Mouse (Mus musculus) stomach, postnatal 0 days (tissue): Measurements from ENCODE around the gene Zfp871. TPM values are rescaled to one million over a fixed set of nuclear protein-coding genes. Genes with fewer than 3 reads are reported as not detected.

ENCODE experiments used
- ATAC-seq: fragments of 200-750 bp; cut with Nextera tagmentation; 2 replicates; pipeline ENCODE4 v1.8.0; 2017; ENCODE audit not compliant: low FRiP score, low TSS enrichment
- DNase-seq: peaks from one replicate; pipeline ENCODE4 v3.0.0-alpha.2; 2016; ENCODE audit warnings: low spot score
- H3K27ac ChIP-seq: fragments of 300-500 bp; sonication (generic); replicated peaks from 2 replicates; pipeline ENCODE4 v1.5.1; 2014; ENCODE audit warnings: mild to moderate bottlenecking, control low read depth
- H3K27me3 ChIP-seq: fragments of 300-500 bp; sonication (generic); 2 replicates; pipeline ENCODE4 v1.6.1; 2014; ENCODE audit warnings: low read length; ENCODE audit not compliant: control insufficient read depth, insufficient read depth
- H3K36me3 ChIP-seq: fragments of 300-500 bp; sonication (generic); 2 replicates; pipeline ENCODE4 v1.6.1; 2014; ENCODE audit warnings: low read length, mixed read lengths; ENCODE audit not compliant: control insufficient read depth, insufficient read depth
- H3K4me1 ChIP-seq: fragments of 300-500 bp; sonication (generic); replicated peaks from 2 replicates; pipeline ENCODE4 v1.6.1; 2014; ENCODE audit warnings: antibody characterized with exemption; ENCODE audit not compliant: control insufficient read depth, insufficient read depth
- H3K4me2 ChIP-seq: fragments of 300-500 bp; sonication (generic); replicated peaks from 2 replicates; pipeline ENCODE4 v1.6.1; 2014; ENCODE audit warnings: low read depth, mild to moderate bottlenecking, control low read depth, moderate library complexity
- H3K4me3 ChIP-seq: fragments of 300-500 bp; sonication (generic); 2 replicates; pipeline ENCODE4 v1.5.1; 2014; ENCODE audit warnings: low read depth, low read length, control low read depth
- H3K9ac ChIP-seq: fragments of 300-500 bp; sonication (generic); 2 replicates; pipeline ENCODE4 v1.6.1; 2014; ENCODE audit warnings: mild to moderate bottlenecking, low read length, control low read depth, mixed read lengths
- H3K9me3 ChIP-seq: fragments of 300-500 bp; sonication (generic); 2 replicates; pipeline ENCODE4 v1.6.1; 2016; ENCODE audit warnings: low read length; ENCODE audit not compliant: control insufficient read depth
- CTCF ChIP-seq: IDR thresholded peaks from 2 replicates; pipeline ENCODE4 v1.5.1; 2016; ENCODE audit warnings: antibody characterized with exemption, low read depth, mild to moderate bottlenecking, moderate library complexity
- EP300 ChIP-seq: optimal IDR thresholded peaks from 2 replicates; pipeline ENCODE3; 2016; ENCODE audit warnings: antibody characterized with exemption
- WGBS: fragments of 180-500 bp; shearing (Covaris S2); extraction: QIAGEN DNeasy Blood & Tissue Kit; methylation state at CpG from one replicate; pipeline ENCODE4 v1.1.7; 2014; 5-methylcytosine and 5-hydroxymethylcytosine counted together
- polyA plus RNA-seq: library from polyadenylated mRNA; unstranded; fragments of >200 nt; fragmentation: Nextera tagmentation; extraction: Ambion mirVana; gene quantifications from 2 replicates; pipeline ENCODE4 v1.2.1, GENCODE M21; 2015

Zfp871 gene
- polyA plus RNA-seq, 1 experiment from 2014 or later = 13.0 TPM

- H3K4me3 ChIP-seq = no peak overlapping the region
- no peak overlapping the region for H3K4me2 ChIP-seq
- WGBS = 35% methylated on average over 1 of the region's 1 CpGs
- no peak for DNase-seq
- no peaks in the 10 kb centered on the region for H3K9me3 ChIP-seq
- H3K36me3 ChIP-seq = no peaks in the 10 kb centered on the region
- no peak overlapping the region for H3K9ac ChIP-seq
- H3K4me1 ChIP-seq = no peaks in the 10 kb centered on the region
- H3K27me3 ChIP-seq = no peaks in the 10 kb centered on the region
- H3K27ac ChIP-seq = no peak overlapping the region
- no peak for ATAC-seq
- TF ChIP-seq CTCF = no peak
- no peak for TF ChIP-seq EP300
Observed at GRCm38 (mm10) chr17:32810648-32811047, 22.6 kb upstream of the Zfp871 start.

GRCm38 (mm10) chr17:32809544-32810374 lies 21.7 kb upstream of the Zfp871 start, which contains the start of gene Zfp811:
Gene Zfp811 (minus strand): TSS chr17:32809931.
- no peaks in the 10 kb centered on the region for H3K9me3 ChIP-seq
- no peaks in the 10 kb centered on the region for H3K27me3 ChIP-seq
- WGBS = 2% methylated on average over 17 of the region's 17 CpGs
- peak; percentile 21 for DNase-seq
- peak within 1 kb of the TSS; percentile 33 for H3K4me3 ChIP-seq
- no peaks in the 10 kb centered on the region for H3K36me3 ChIP-seq
- H3K4me2 ChIP-seq = peak within 1 kb of the TSS; percentile 48
- peak; percentile 78 for ATAC-seq
- H3K27ac ChIP-seq = no peak within 1 kb of the TSS; the same call in 1 of the 2 replicates
- H3K4me1 ChIP-seq = no peaks in the 10 kb centered on the region
- TF ChIP-seq CTCF (no peak), EP300 (no peak)
- peak within 1 kb of the TSS; percentile 35; the same call in 1 of the 2 replicates for H3K9ac ChIP-seq

DNA sequence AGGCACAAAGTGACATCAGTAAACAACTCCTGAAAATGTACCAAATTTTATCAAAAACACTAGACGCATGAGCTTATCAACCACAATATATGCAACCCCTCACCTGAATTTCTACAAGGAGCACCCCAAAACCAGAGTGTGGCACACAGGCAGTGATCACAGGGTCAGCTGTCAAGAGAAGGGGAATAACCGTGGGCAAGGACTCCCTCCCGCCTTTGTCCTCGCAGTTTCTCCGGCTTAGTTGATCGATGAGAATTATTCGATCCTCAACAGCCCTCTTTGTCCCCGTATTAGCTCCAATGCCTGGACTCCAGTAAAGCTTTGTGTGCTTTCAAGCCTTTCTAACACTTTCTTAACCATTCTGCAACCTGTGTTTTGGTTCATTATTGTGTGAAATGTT lies 20.8 kb upstream of the Zfp871 start:
- WGBS = 4% methylated on average over 8 of the region's 8 CpGs
- no peak overlapping the region for H3K9ac ChIP-seq
- no peak overlapping the region for H3K27ac ChIP-seq

DNA sequence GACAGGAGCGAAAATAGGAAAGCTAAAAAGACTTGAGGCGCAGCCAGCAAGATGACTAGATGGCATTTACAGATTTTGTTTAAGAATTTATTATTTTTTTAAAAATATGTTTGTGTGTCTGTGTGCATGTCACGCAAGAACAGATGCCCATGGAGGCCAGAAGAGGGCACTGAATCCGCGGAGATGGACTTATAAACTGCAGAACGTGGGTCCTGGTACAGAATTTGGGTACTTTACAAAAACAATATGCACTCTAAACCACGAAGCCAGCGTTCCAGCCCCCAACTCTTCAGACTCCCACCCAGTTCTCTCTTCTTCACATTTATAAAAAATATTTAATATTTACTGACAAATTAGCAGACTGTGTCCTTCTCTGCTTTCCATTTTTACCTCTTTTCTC lies 1.2 kb upstream of the Zfp871 start:
- no peaks in the 10 kb centered on the region for H3K9me3 ChIP-seq
- no peak overlapping the region for H3K4me3 ChIP-seq
- H3K9ac ChIP-seq = no peak overlapping the region
- WGBS = 70% methylated on average over 8 of the region's 8 CpGs
- H3K27ac ChIP-seq = no peak overlapping the region
- no peaks in the 10 kb centered on the region for H3K36me3 ChIP-seq
- no peak overlapping the region for H3K4me2 ChIP-seq
- no peak for ATAC-seq
- DNase-seq = no peak
- TF ChIP-seq EP300 = no peak
- peak; percentile 16; the same call in 1 of the 2 replicates for TF ChIP-seq CTCF
- no peaks in the 10 kb centered on the region; the same call in 1 of the 2 replicates for H3K4me1 ChIP-seq
- no peaks in the 10 kb centered on the region for H3K27me3 ChIP-seq

More for the DNA sequence above, 20.8 kb upstream of the Zfp871 start:
- ATAC-seq (no peak), DNase-seq (no peak)
- peak overlapping the region; percentile 33 for H3K4me3 ChIP-seq
- no peaks in the 10 kb centered on the region for H3K27me3 ChIP-seq
- peak overlapping the region; percentile 48 for H3K4me2 ChIP-seq
- H3K4me1 ChIP-seq = no peaks in the 10 kb centered on the region
- H3K36me3 ChIP-seq = no peaks in the 10 kb centered on the region
- no peaks in the 10 kb centered on the region for H3K9me3 ChIP-seq
- no peak for TF ChIP-seq CTCF
- TF ChIP-seq EP300 = no peak

DNA sequence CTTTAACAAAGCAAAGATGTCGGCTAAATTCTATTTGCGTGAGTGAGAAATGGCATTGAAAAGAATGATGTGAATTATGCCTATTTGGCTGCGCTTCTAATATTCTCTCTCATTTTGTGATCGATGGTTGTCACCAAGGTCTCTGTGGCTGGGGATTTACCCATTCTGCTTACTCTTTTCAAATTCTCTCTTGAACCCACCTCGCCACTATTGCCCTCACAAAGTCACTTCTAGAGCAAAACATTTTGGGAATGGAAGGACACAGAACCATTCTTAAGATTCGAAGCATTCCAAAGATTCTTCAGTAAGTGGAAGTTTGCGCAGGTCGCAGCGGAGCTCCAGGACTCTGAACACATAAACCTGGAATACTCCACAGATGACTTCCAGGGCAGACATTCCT lies 489 bp upstream of the Zfp871 start:
- Histone ChIP-seq H3K9me3 (no peaks in the 10 kb centered on the region), H3K9ac (peak overlapping the region; percentile 8; the same call in 1 of the 2 replicates), H3K4me3 (peak overlapping the region; percentile 81), H3K4me1 (no peaks in the 10 kb centered on the region; the same call in 1 of the 2 replicates), H3K4me2 (peak overlapping the region; percentile 54), H3K27me3 (no peaks in the 10 kb centered on the region), H3K36me3 (no peaks in the 10 kb centered on the region), H3K27ac (no peak overlapping the region)
- ATAC-seq (no peak), DNase-seq (no peak)
- WGBS = 3% methylated on average over 9 of the region's 9 CpGs
- TF ChIP-seq CTCF (no peak), EP300 (no peak)
